8 mouse cellular contexts compared by ENCODE assay signal in genomic region chr17:29887881-29888826, GRCm38 (mm10).
DNase-seq lines count a peak whose midpoint lies in the region; ATAC-seq and TF ChIP-seq lines count a peak whose summit lies in the region.

No protein-coding gene starts in this region.

- WGBS in embryonic facial prominence, embryonic 13.5 days, result under 1% methylated on average over 84 of the region's 93 CpGs
- under 1% methylated on average over 57 of the region's 93 CpGs for WGBS in heart, postnatal 0 days
- under 1% methylated on average over 92 of the region's 93 CpGs for WGBS in small intestine, adult 2 months

- TF ChIP-seq CTCF in heart, postnatal 0 days (IDR thresholded peaks at IDR 0.05; ENCODE audit: low read depth), result no peak
- no peak for TF ChIP-seq CTCF in small intestine, adult 2 months (IDR thresholded peaks at IDR 0.05; ENCODE audit: extremely low read depth, insufficient read length, insufficient replicate concordance, low read depth, low read length)

- no peak for TF ChIP-seq EP300 in heart, postnatal 0 days (IDR thresholded peaks at IDR 0.05; ENCODE audit: low read depth)

- ATAC-seq in erythroblast, adult 5-6 weeks (replicated peaks; ENCODE audit: low FRiP score, poor library complexity, severe bottlenecking), result no peak
- no peak for ATAC-seq in embryonic facial prominence, embryonic 13.5 days (ENCODE audit: insufficient number of reproducible peaks, insufficient read depth, low FRiP score, low TSS enrichment, low read depth)
- ATAC-seq in heart, postnatal 0 days (ENCODE audit: insufficient read depth, low read depth), result peak; percentile 22

- TF ChIP-seq POLR2A in small intestine, adult 2 months (IDR thresholded peaks at IDR 0.05; ENCODE audit: low read depth, low read length), result no peak

- no peaks in the 10 kb centered on the region for H3K36me3 ChIP-seq in erythroblast, embryonic 14.5 days (ENCODE audit: control insufficient read depth)
- no peaks in the 10 kb centered on the region for H3K36me3 ChIP-seq in embryonic facial prominence, embryonic 13.5 days
- no peaks in the 10 kb centered on the region for H3K36me3 ChIP-seq in heart, postnatal 0 days (replicated peaks; ENCODE audit: control insufficient read depth, insufficient read depth, low read length)
- H3K36me3 ChIP-seq in small intestine, adult 2 months (ENCODE audit: control insufficient read depth, insufficient read depth, low read length), result no peaks in the 10 kb centered on the region

- H3K4me1 ChIP-seq in erythroblast, embryonic 14.5 days (ENCODE audit: control insufficient read depth), result peaks cover 14% of the 10 kb centered on the region
- H3K4me1 ChIP-seq in embryonic facial prominence, embryonic 13.5 days, result peaks cover 35% of the 10 kb centered on the region
- H3K4me1 ChIP-seq in heart, postnatal 0 days (ENCODE audit: control insufficient read depth, insufficient read depth), result peaks cover 2% of the 10 kb centered on the region; the same call in 1 of the 2 replicates
- peaks cover 12% of the 10 kb centered on the region for H3K4me1 ChIP-seq in small intestine, adult 2 months (ENCODE audit: control insufficient read depth, insufficient read depth, insufficient read length, low read length)

- peaks cover 94% of the 10 kb centered on the region for H3K27me3 ChIP-seq in erythroblast, embryonic 14.5 days (ENCODE audit: control insufficient read depth)
- peaks cover 81% of the 10 kb centered on the region for H3K27me3 ChIP-seq in embryonic facial prominence, embryonic 13.5 days
- H3K27me3 ChIP-seq in heart, postnatal 0 days (ENCODE audit: control insufficient read depth, insufficient read depth, low read length), result peaks cover 38% of the 10 kb centered on the region
- H3K27me3 ChIP-seq in small intestine, adult 2 months (ENCODE audit: control insufficient read depth, insufficient read depth, low read length), result peaks cover 69% of the 10 kb centered on the region

- peak overlapping the region; percentile 78 for H3K9ac ChIP-seq in embryonic facial prominence, embryonic 13.5 days
- peak overlapping the region; percentile 53 for H3K9ac ChIP-seq in heart, postnatal 0 days (replicated peaks; ENCODE audit: low read depth, low read length)

- peak overlapping the region; percentile 97 for H3K4me2 ChIP-seq in embryonic facial prominence, embryonic 13.5 days
- peak overlapping the region; percentile 92 for H3K4me2 ChIP-seq in heart, postnatal 0 days (ENCODE audit: low read depth, low read length)

- peak overlapping the region; percentile 40 for H3K4me3 ChIP-seq in erythroblast, embryonic 14.5 days (replicated peaks)
- H3K4me3 ChIP-seq in embryonic facial prominence, embryonic 13.5 days, result peak overlapping the region; percentile 69
- peak overlapping the region; percentile 59 for H3K4me3 ChIP-seq in heart, postnatal 0 days (ENCODE audit: low read depth, low read length)
- peak overlapping the region; percentile 53 for H3K4me3 ChIP-seq in small intestine, adult 2 months (ENCODE audit: low read depth, low read length)

- 0 out of 2 replicates have a peak overlapping the region, but pooled peaks have one; percentile 51 for H3K27ac ChIP-seq in embryonic facial prominence, embryonic 13.5 days
- no peak overlapping the region for H3K27ac ChIP-seq in heart, postnatal 0 days (ENCODE audit: low read depth)
- H3K27ac ChIP-seq in small intestine, adult 2 months (ENCODE audit: insufficient read depth, low read depth, low read length), result no peak overlapping the region

- H3K9me3 ChIP-seq in erythroblast, embryonic 14.5 days (ENCODE audit: control insufficient read depth, low read length), result peaks cover 18% of the 10 kb centered on the region; the same call in 1 of the 2 replicates
- H3K9me3 ChIP-seq in embryonic facial prominence, embryonic 13.5 days, result no peaks in the 10 kb centered on the region
- H3K9me3 ChIP-seq in heart, postnatal 0 days (replicated peaks; ENCODE audit: control insufficient read depth, low read length), result 0 out of 2 replicates have a peak, but pooled peaks cover 5% of the 10 kb centered on the region

- DNase-seq in ZHBTc4 (ENCODE audit: low read depth, low spot score), result peak; percentile 60
- peak; percentile 27 for DNase-seq in heart, postnatal 0 days (ENCODE audit: low spot score)
- peak; percentile 54 for DNase-seq in layer of hippocampus, adult 9-11 months
- peak; percentile 57 for DNase-seq in lung, postnatal 10 days
